Mouse (Mus musculus) hematopoietic stem cell, adult 5-6 weeks (primary cell): ENCODE measurements at regions not wholly inside any gene's neighbourhood (a gene's known extent, or its start where the extent isn't known, plus 50 kb on each side); places are given as distances from the start of the nearest gene placed in this dataset.

Source experiments
- ATAC-seq, 2 experiments: fragments of 125-278 bp in 1 of 2; replicated peaks in 1 of 2; 2 replicates each; pipeline ENCODE4 v1.8.0; 2016 to 2017; ENCODE audit warnings: inconsistent platforms in 2 of 2, mild to moderate bottlenecking in 2 of 2, moderate number of reproducible peaks in 2 of 2, low read depth in 1 of 2, moderate TSS enrichment in 1 of 2; ENCODE audit not compliant: low FRiP score in 2 of 2, poor library complexity in 2 of 2, severe bottlenecking in 2 of 2, insufficient read depth in 1 of 2, low TSS enrichment in 1 of 2

DNA sequence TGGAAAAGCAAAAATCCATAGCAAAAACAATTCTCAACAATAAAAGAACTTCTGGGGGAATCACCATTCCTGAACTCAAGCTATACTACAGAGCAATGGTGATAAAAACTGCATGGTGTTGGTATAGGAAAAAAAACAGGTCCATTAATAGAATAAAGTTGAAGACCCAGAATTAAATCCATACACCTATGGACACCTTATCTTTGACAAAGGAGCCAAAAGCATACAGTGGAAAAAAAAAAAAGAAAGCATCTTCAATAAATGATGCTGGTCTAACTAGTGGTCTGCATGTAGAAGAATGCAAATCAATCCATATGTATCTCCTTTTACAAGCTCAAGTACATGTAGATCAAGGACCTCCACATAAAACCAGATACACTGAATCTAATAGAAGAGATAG is 291.8 kb upstream of the Plscr5 start:
- ATAC-seq: no peak

DNA sequence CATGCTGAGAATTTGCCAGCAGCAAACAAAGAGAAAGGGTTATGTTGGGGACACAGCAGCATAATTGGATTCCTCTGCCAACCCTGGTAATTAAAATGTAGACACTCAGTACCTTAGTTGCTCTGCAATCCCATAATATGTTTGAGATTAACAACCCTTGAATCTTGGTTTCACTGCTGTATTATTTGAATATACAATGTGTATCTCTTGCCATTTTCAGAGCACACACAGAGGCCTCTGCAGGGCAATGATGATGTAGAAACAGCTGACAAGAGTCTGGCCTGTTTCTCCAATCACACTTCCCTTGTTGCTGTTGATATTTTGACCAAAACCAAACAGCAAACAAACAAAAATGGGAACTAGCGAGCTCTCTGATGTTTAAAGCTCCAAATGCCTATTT is 315.9 kb upstream of the Plscr5 start:
- ATAC-seq: no peak

DNA sequence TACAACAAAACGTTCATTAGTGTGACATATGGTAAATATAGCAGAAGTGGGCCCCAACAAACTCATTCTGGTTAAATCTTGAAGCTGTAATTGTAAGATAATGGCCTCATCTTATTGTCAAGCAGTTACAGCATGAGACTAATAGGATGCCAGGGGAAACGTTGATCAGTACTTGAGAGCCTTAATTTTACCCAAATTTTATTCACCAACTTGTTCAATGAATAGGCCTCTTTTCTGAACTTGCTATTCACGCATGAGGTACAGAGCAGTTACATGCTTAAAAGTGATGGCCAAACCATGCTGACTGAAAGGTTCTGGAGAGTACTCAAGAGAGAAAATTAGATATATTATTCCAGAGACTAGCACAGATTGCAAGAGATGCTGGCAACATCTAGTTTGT is 361.2 kb upstream of the Plscr5 start:
- no peak for ATAC-seq

DNA sequence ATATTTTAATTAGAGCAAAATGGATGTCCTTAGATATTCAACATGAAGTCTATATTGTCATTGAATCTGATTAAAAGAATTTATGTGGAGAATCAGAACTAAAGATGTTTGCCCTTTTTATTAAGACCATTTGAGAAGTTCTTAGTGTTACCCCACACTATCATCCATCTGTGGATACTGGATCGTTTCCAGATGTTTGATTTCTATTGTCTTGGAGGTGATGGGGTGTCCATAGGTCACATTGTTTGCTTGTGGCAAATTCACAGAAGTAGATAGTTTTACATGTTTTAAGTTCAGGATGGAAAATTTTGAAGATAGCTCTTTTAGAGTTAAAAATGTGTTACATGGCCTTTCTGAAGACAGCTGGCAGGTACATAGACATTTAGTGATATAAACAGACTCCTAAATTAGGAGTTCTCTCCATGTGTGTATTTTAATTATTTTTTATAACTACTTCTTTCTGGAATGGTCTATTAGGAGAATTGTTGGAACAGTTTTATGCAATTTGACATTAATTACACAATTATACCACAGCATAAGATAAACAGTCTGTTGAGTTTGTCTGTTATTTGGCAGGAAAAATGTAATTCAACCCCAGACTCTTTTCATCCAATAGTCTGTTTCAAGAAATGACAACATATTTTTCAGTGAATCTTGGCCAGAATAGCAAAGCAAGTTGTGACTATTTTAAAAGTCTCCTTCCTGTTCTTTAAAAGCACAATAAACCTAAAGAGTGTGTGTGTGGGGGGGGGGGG is 368.8 kb upstream of the Plscr5 start:
- no peak for ATAC-seq

DNA sequence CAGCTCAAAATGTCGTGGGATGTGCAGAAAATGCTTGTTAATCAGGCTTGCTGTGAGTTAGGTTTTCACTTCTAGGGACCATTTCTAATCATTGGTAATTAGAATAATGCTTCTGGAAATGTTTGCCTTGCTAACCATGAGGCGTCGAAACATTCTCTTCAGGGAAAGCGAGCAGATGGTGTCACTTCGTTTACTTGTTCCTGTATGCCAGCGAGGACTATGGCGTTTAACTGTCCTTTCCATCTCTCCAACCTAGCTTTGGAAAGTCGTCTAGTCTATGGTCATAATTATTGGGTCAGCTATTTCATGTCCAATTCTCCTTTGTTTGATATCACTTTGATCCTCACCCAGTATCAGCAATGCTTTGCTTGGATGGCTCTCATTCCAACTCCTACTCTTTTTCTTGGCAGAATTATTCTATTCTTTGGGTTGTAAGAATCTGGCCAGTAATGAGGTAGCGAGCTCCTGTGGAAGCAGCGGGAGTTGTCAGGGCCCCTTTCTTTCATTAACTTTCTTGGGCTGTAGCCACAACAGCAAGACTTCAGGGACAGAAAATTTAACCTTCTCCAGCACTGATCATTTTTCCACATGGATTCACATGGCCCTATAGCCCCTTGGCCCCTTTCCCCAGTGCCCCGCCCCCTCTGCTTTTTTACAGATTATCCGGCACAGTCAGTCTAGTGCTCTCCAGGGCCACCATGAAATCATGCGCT is 374.0 kb upstream of the Plscr5 start:
- no peak for ATAC-seq

DNA sequence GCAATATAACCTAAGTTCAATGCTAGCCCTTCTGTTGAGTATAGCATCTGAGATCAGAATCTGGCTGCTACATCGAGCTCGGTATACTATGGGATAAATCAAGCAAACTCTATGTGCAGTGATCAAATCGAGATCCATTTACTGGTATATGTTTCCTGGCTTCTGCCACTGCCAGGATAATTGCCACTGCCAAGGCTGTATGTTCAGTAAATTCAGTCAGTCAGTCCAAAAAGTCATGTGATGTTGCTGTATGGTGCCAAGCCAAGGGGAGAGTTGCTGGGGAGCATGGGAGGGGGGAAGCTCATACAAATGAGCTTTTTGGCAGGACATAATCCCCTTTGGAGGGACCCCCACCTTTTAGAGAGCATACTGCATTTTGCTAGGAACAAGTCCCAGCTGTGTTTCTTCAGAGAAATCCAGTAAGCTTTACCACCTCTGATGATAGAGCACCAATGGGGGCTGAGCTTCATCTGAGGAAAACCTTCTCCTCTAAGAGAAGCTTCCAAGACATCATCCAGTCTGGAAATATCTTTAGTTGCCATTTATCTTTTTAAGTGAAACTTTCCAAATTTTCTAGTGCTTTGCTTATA is 389.3 kb upstream of the Plscr5 start:
- no peak for ATAC-seq

DNA sequence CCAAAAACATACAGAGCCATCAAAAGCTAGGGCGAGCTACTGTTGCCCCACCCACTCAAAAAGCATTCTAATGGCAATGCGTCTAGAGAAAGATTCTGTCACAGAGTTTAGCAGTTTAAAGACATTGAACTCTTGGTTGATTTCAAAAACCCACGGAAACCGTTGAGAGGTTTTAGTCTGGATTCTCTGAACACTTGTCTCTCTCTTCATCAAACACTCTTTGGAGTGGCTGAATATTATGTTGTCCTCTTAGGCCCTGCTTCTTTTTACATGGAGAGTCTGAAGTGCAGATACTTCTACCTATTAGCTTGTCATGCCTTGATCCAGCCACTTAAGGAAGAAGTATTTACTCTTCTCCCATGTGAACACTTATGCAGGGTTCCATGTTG is 393.9 kb upstream of the Plscr5 start:
- no peak for ATAC-seq

DNA sequence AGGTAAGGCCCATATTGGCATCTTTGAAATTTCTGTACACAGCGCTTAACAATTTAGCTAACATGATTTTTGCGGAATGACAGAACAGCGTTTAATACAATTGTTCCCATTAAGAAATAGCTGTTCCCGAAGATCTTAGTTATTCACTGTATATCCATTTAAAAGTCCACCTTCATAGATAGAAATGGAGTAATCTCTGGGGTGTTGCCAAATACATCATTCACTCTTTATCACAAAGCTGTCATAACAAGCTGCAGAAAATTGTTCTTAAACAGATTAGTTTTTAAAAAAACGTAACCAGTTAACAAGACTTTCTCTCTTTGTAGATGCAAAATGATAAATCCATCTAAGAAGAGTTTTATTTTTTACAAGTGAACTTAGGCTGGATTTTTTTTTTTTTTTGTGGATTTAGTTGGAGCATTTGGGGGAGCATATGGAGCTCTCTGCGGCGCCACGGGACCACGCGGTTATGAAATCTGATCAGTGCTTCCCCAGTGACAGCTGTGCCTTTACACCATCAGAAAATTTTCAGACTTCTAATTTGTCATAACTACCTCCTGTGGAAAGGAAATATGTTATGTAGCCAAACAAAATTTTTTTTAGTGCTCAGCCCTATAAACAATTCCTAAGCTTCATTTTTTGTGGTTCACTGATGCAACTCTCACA is 394.4 kb upstream of the Plscr5 start:
- no peak for ATAC-seq

DNA sequence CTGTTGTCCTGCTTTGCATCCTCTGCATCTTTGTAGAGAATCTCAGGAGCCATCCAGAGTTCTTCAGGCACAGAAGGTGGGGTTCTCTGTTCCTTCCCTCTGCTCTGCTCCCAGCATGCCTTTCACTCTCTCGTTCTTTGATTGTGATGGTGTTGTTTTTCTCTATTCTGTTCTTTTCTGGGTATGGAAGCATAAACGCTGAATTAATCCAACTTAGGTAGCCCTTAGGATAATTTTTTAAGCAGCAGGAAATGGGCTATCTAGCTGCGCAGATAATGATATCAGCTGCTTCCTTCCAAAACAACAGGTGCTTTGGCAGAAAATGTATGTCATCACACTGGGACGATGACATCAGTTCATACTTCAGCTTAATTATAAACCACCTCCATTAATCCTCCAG is 395.8 kb upstream of the Plscr5 start:
- ATAC-seq: no peak

DNA sequence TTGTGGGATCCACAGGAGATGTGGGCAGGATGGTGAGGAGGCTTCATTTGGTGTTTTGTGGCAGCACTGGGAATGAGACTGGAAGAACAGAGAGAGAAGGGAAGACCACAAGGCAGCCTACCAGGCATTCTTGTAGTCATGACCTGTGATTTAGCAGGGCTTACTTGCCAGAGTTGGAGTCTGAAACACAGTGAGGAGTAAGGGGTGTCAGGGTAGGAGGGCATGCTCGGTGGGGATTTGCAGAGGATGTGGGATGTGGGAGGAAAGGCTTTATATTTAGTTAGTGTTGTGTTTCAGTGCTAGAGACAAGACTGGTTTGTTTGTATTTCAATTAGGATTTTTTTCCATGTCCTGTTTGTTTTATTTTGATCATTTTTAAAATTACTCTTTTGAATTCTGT is 387.3 kb upstream of the Zic1 start:
- no peak for ATAC-seq

DNA sequence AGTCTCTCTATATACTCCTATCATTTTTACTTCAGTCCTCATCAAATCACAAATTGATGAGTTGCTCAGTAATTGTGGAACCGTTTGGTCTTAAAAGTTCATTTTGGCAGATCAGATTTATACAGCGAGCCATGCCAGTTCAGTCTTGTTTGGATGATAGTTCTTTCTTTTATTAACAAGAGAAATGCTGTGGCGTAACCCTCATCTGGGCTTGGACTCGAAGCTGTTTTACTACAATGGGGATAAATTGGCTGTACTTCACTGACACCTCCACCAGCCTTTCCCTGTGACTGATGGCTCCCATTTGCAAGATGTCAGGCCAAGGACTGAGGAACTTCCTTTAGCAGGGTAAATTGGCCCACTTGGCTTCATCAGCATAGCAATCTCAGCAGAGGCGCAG is 345.5 kb upstream of the Zic1 start:
- ATAC-seq: no peak

DNA sequence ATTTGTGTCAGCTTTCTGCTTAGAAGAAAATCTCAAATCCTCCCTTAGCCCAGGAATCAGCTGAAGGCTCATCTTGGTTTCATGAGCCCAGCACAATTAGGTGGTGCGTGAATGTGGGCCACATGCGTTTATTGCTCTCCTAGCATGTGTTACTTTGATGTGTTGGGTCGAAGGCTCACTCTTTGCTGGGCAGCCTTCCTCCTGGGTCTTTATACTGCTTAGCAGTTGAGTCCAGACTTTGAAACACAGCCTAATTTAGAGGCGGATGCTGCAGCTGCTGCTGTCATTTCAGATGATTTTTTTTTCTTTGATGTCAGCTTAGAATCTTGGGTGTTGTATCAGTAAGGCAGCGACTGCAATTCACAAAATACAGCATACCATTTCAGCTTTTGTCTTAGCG is 315.2 kb upstream of the Zic1 start:
- ATAC-seq: no peak

DNA sequence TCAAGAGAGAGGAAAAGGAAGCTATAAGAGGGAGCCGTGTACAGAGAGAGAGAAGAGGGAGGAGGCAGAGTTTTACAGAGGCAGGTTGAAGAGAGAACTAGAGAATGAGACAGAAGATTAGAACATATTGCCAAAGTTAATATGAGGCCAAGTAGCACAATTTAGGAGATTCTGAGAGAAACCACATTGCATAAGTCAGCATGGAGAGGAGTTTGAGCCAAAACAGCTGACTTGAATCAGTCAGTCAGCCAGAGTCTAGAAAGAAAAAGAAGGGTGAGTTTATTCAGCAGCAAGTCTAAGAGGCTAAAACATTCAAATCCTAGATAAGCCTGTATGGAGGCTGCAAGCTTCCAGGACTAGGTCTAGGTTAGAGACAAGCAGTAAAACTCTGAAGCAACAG is 301.1 kb upstream of the Zic1 start:
- no peak for ATAC-seq

DNA sequence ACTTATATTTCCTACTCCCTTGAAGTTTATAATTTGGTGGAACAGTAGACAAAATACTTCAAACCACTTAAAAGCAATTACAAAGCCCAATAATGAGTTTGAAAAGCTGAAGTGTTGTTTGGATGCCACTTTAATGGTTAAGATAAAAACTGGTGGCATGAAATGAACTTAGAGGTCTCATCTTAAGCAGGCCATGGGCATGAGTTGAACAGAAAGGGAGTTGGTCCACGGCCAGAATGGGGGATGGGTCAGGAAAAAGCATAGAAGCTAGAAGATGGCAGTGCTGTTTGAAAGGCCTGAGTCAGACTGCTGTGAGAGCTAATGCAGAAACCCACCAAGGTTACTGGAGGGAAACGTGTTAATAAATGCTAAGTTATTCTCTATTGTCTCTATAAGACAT is 294.5 kb upstream of the Zic1 start:
- ATAC-seq: no peak

DNA sequence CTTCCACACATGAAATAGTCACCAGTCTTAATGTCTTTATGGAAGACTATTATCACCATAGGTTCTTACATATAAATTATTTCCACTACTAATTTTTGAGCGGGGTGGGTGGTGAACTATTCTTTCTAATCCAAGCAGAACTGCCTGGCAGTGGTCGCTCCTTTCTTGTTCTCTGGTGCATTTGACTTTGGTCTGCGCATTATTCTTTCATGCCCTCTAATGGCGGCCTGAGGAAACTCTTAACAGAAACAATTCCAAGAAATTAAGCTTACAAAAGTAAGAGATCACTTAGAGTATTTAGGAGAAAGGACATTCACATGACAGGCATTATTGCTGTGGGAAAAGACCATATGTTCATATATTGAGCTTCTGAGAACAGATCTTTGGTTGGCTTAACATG is 288.5 kb upstream of the Zic1 start:
- ATAC-seq: no peak

DNA sequence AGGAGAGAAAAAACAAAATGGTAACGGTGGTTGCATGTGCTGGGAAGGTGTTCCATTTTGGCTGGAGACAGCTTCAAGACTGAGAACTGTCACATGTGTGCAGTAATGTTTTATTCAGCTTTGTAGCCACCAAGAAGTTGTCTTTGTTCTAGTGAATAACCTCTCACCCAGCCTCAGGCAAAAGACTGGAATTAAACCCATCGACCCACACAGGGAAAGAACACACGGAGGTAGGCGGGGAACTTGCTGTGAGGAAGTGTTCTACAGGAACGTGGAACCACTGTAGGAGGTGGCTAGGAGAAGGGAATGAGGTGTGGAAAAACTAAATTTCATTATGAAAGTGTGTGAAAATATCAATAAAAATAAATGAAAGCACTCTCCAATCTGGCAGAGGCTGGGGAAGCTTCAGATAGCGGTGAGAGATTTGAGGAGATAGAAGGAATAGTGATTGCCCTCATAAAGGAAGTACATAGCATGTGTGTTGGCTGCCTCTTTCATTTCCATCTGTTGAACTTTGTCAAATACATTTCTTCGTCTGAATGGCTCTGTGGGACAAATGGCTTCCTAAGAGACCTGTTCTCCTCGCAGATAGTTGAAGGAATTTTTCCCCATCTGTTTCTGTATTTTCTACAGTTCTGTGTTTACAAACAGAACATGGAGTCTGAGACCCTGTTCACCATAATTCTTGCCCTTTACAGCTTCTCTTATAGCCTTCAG is 286.9 kb upstream of the Zic1 start:
- no peak for ATAC-seq

DNA sequence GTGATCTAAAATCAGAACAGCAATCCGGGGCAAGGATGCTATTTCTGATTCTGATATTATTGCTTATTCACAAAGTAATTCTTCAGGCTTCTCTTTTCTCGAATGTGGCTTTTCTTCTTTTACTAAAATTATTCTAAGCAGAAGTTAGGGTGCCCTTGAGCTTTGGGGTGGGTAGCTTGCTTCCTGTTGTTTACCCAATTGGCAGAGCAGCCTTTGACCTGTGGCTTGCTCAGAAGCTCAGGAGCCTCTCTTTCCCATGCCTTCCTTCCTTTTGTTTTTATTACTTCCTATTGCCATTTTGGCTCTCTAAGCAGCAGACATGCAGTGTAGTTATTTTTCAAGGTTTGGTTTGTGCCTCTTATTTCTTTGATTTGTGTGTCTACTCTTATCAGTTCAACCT is 244.8 kb upstream of the Zic1 start:
- ATAC-seq: peak; percentile 71 to 82; a peak in 3 of 4 replicates
